Mouse (Mus musculus) cerebellum, adult 2 months (tissue): ENCODE results near the gene Itpr1.

Experiments used
- CTCF ChIP-seq: fragments of 200-500 bp; IDR thresholded peaks from 2 replicates; pipeline ENCODE4 v1.5.1; 2011; ENCODE audit warnings: low read depth, mild to moderate bottlenecking, control low read depth, low read length, moderate library complexity, borderline replicate concordance; ENCODE audit not compliant: insufficient read depth
- POLR2A ChIP-seq: fragments of 200-500 bp; IDR thresholded peaks from 2 replicates; pipeline ENCODE4 v1.6.1; 2011; ENCODE audit warnings: low read length, control low read depth, borderline replicate concordance; ENCODE audit not compliant: insufficient read depth

DNA sequence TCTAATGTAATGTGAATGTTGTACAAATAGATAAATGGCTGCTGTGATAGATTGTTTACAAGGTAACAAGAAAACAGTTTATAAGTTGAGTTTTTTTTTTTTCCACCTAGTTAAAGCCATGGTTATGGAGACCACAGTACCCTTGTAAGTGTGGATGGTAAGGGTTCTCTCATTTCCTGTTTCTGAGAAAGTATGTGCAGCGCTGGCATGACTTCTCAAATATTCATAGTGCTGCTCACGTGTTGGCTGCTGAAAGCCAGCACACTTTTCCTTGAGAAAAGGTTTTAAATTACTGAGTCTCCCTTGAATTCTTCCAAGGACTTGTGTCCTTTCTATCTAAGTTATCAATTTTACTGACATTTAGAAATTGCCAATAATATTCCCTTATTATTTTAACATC is 350.1 kb downstream of the Itpr1 start:
- TF ChIP-seq POLR2A (no peak), CTCF (no peak)
